8 mouse cellular contexts compared by ENCODE assay signal in genomic region chr4:45851640-45852051, GRCm38 (mm10). TPM values are rescaled to one million over a fixed set of nuclear protein-coding genes. Genes with fewer than 3 reads are reported as not detected.
DNase-seq lines count a peak whose midpoint lies in the region; ATAC-seq lines count a peak whose summit lies in the region.

No protein-coding gene starts in this region.

- H3K4me1 ChIP-seq in hindbrain, embryonic 14.5 days (replicated peaks; ENCODE audit: control insufficient read depth, insufficient read depth, low read length), result no peaks in the 10 kb centered on the region
- H3K4me1 ChIP-seq in liver, embryonic 12.5 days, result no peaks in the 10 kb centered on the region; the same call in 1 of the 2 replicates
- H3K4me1 ChIP-seq in heart, embryonic 11.5 days (ENCODE audit: control insufficient read depth, insufficient read depth, low read length), result peaks cover 13% of the 10 kb centered on the region

- H3K27ac ChIP-seq in hindbrain, embryonic 14.5 days, result no peak overlapping the region
- H3K27ac ChIP-seq in liver, embryonic 12.5 days, result no peak overlapping the region
- no peak overlapping the region for H3K27ac ChIP-seq in heart, embryonic 11.5 days (ENCODE audit: low read depth, low read length)

- H3K36me3 ChIP-seq in hindbrain, embryonic 14.5 days (replicated peaks; ENCODE audit: control insufficient read depth, insufficient read depth), result no peaks in the 10 kb centered on the region
- H3K36me3 ChIP-seq in liver, embryonic 12.5 days, result no peaks in the 10 kb centered on the region
- no peaks in the 10 kb centered on the region for H3K36me3 ChIP-seq in heart, embryonic 11.5 days (ENCODE audit: control insufficient read depth, insufficient read depth, low read length)

- no peak overlapping the region for H3K4me2 ChIP-seq in hindbrain, embryonic 14.5 days (replicated peaks)
- H3K4me2 ChIP-seq in liver, embryonic 12.5 days, result no peak overlapping the region
- H3K4me2 ChIP-seq in heart, embryonic 11.5 days, result no peak overlapping the region

- H3K27me3 ChIP-seq in hindbrain, embryonic 14.5 days (ENCODE audit: control insufficient read depth, insufficient read depth, low read length), result no peaks in the 10 kb centered on the region
- peaks cover 35% of the 10 kb centered on the region for H3K27me3 ChIP-seq in liver, embryonic 12.5 days (replicated peaks)
- H3K27me3 ChIP-seq in heart, embryonic 11.5 days (ENCODE audit: control insufficient read depth, insufficient read depth, low read length), result peaks cover 30% of the 10 kb centered on the region

- WGBS in hindbrain, embryonic 14.5 days, result 18% methylated on average over 3 of the region's 3 CpGs
- WGBS in liver, embryonic 12.5 days (ENCODE audit: insufficient replicate concordance), result 23% methylated on average over 3 of the region's 3 CpGs
- WGBS in heart, embryonic 11.5 days (ENCODE audit: insufficient replicate concordance), result 20% methylated on average over 3 of the region's 3 CpGs

- peak; percentile 41 for DNase-seq in retina, postnatal 1 day
- no peak for DNase-seq in retina, embryonic 14.5 days (ENCODE audit: low spot score)
- DNase-seq in hindbrain, embryonic 14.5 days (ENCODE audit: low spot score), result no peak
- peak; percentile 82 for DNase-seq in yolk sac, embryonic 10.5 days (ENCODE audit: low spot score)
- no peak for DNase-seq in urinary bladder, postnatal 14 days (ENCODE audit: low spot score)
- no peak for DNase-seq in thymus, postnatal 4 days

- peak; percentile 17; the same call in 1 of the 2 replicates for ATAC-seq in hindbrain, embryonic 14.5 days (ENCODE audit: low FRiP score)
- ATAC-seq in liver, embryonic 12.5 days, result peak; percentile 66
- ATAC-seq in heart, embryonic 11.5 days (replicated peaks; ENCODE audit: insufficient number of reproducible peaks, low FRiP score, low TSS enrichment), result no peak

- no peak overlapping the region for H3K9ac ChIP-seq in hindbrain, embryonic 14.5 days
- H3K9ac ChIP-seq in liver, embryonic 12.5 days, result no peak overlapping the region
- no peak overlapping the region for H3K9ac ChIP-seq in heart, embryonic 11.5 days (ENCODE audit: low read depth, low read length)

- no peaks in the 10 kb centered on the region for H3K9me3 ChIP-seq in hindbrain, embryonic 14.5 days (ENCODE audit: control insufficient read depth, low read length)
- no peaks in the 10 kb centered on the region for H3K9me3 ChIP-seq in liver, embryonic 12.5 days (replicated peaks)
- H3K9me3 ChIP-seq in heart, embryonic 11.5 days (replicated peaks; ENCODE audit: control insufficient read depth, low read length), result no peaks in the 10 kb centered on the region

- H3K4me3 ChIP-seq in hindbrain, embryonic 14.5 days (replicated peaks; ENCODE audit: low read length), result no peak overlapping the region
- no peak overlapping the region for H3K4me3 ChIP-seq in liver, embryonic 12.5 days
- H3K4me3 ChIP-seq in heart, embryonic 11.5 days (ENCODE audit: low read depth, low read length), result no peak overlapping the region

RNA-seq across cellular contexts. Expression of gene Stra6l, which starts 3.2 kb away (rescaled TPM):
- polyA plus RNA-seq in hindbrain, embryonic 14.5 days (2014; fragmentation: Nextera tagmentation; extraction: Ambion mirVana), result 0.23 and 0.50 TPM in 2 replicates
- polyA plus RNA-seq in liver, embryonic 12.5 days (2016; fragmentation: Nextera tagmentation; extraction: Ambion mirVana), result 2.5 and 3.0 TPM in 2 replicates
- polyA plus RNA-seq in heart, embryonic 11.5 days (2014; fragmentation: Nextera tagmentation; extraction: Ambion mirVana), result 0.27 TPM in 1 of 2 replicates, not detected in the other

RNA-seq across cellular contexts. Expression of gene Igfbpl1, which starts 24.9 kb away (rescaled TPM):
- polyA plus RNA-seq in hindbrain, embryonic 14.5 days (2014; fragmentation: Nextera tagmentation; extraction: Ambion mirVana), result 53.9 and 60.9 TPM in 2 replicates
- polyA plus RNA-seq in liver, embryonic 12.5 days (2016; fragmentation: Nextera tagmentation; extraction: Ambion mirVana), result not detected in 2 replicates
- polyA plus RNA-seq in heart, embryonic 11.5 days (2014; fragmentation: Nextera tagmentation; extraction: Ambion mirVana), result 16.8 and 18.4 TPM in 2 replicates

RNA-seq across cellular contexts. Expression of gene Ccdc180, which starts 38.5 kb away (rescaled TPM):
- polyA plus RNA-seq in hindbrain, embryonic 14.5 days (2014; fragmentation: Nextera tagmentation; extraction: Ambion mirVana), result 0.40 and 0.59 TPM in 2 replicates
- 0.12 and 0.13 TPM in 2 replicates for polyA plus RNA-seq in liver, embryonic 12.5 days (2016; fragmentation: Nextera tagmentation; extraction: Ambion mirVana)
- 0.07 and 0.21 TPM in 2 replicates for polyA plus RNA-seq in heart, embryonic 11.5 days (2014; fragmentation: Nextera tagmentation; extraction: Ambion mirVana)

RNA-seq across cellular contexts. Expression of gene Aldh1b1, which starts 52.8 kb away (rescaled TPM):
- 9.6 and 10.8 TPM in 2 replicates for polyA plus RNA-seq in hindbrain, embryonic 14.5 days (2014; fragmentation: Nextera tagmentation; extraction: Ambion mirVana)
- 29.0 and 30.8 TPM in 2 replicates for polyA plus RNA-seq in liver, embryonic 12.5 days (2016; fragmentation: Nextera tagmentation; extraction: Ambion mirVana)
- polyA plus RNA-seq in heart, embryonic 11.5 days (2014; fragmentation: Nextera tagmentation; extraction: Ambion mirVana), result 33.1 and 49.0 TPM in 2 replicates

Comparison
In these comparisons a context has a peak if more than half of its experiments do, and no peak if none do; other contexts are left out.
1. DNase-seq: peak in retina, postnatal 1 day (single experiment) and yolk sac, embryonic 10.5 days (single experiment); none in retina, embryonic 14.5 days (single experiment), hindbrain, embryonic 14.5 days (single experiment), urinary bladder, postnatal 14 days (single experiment) and thymus, postnatal 4 days (single experiment).
2. RNA of gene Igfbpl1, which starts 24.9 kb away (polyA plus RNA-seq): 53.9 to 60.9 TPM in hindbrain, embryonic 14.5 days and 16.8 to 18.4 TPM in heart, embryonic 11.5 days; not detected in liver, embryonic 12.5 days; every median in the first group is over 10 times any median in the second.